Mouse (Mus musculus): ENCODE data around the gene Dtd1. TPM values are rescaled to one million over a fixed set of nuclear protein-coding genes. Genes with fewer than 3 reads are reported as not detected.
A peak's percentile ranks its signal among the peaks of the same experiment; 100 is the strongest.

Gene Dtd1
- total RNA-seq, 2 experiments from 2014 or later: 11.7 TPM

DNA sequence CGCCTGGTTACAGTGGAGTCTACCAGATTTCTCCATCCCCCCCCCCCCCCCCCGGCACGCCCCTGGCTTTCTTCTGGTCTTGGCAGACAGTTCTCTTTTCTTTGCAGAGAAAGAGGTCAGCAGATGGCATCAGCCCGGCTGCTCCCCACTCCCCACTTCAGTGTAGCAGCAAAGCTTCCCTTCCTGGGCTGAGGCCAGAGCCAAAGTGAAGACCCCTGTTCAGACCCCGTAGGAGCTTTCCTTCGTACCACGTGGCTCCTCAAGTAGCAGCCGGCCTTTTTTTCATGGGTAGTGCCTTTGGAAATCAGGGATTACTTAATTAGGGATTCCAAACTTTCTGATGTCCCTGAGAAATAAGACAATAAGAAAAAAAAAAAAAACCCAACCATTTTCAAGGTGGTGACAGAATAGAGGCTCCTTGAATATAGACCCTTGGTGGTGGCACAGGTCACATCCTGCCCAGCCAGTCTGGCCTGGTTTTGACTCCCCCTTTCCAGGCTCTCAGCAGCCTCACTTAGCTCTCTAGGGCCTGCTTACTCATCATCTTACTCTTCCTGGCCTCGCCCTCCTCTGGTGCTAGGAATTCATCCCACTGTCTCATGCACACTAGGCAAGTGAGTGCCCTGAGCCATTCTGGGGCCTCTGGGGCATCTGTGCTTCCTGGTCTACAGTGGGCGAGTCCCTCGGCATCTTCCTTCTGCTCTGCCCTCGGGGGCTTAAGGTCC lies 38.1 kb downstream of the Dtd1 start:
- intact Hi-C loops (cut with DNase I): loop anchor here (2.0 to 10.0 kb wide), 4 partner anchors 231 to 949 kb away; partner anchors contain the start of gene Slc24a3
- DNase-seq: no peak

DNA sequence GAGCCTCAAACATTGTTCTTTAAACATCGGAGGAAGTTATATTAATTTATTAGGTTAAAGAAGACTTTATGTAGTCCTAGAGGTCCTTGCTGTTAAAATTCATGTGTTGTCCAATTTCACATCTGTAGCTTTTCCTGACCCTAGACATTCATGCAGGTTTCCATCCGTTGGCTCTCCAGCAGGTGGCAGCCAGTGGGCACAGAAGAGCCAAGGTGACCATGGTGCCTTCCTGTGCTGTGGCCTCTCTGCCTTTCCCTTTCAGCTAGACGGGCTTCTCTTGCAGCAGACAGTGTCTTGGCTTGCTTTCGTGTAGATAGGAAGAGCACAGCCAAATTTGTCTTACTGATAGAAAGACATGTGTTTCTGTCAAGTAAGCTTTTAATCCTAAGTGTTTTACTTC lies 39.0 kb downstream of the Dtd1 start:
- peak; percentile 31 to 49 for DNase-seq
- intact Hi-C loops (cut with DNase I): loop anchor here (2.0 to 10.0 kb wide), 4 partner anchors 230 to 949 kb away; partner anchors contain the start of gene Slc24a3

DNA sequence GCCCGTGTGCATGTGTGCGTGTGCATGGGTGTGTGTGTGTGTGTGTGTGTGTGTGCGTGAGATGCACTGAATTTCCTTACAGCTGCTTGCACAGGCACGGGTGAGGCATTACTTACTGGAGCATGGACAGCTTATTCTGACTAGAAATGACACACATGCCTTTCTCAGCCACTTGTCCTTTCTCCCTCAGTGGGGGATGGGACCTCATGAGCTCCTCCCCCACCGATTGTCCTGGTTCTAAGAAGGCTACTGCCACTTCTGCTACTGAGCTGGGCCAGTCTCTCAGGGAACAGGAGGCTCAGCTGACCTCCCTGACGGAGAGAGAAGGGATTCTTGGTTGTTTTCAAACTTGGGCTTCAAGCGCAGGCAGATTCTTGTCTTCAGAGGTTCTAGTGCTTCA lies 40.4 kb downstream of the Dtd1 start:
- no peak for DNase-seq
- intact Hi-C loops (cut with DNase I): no loop called here

DNA sequence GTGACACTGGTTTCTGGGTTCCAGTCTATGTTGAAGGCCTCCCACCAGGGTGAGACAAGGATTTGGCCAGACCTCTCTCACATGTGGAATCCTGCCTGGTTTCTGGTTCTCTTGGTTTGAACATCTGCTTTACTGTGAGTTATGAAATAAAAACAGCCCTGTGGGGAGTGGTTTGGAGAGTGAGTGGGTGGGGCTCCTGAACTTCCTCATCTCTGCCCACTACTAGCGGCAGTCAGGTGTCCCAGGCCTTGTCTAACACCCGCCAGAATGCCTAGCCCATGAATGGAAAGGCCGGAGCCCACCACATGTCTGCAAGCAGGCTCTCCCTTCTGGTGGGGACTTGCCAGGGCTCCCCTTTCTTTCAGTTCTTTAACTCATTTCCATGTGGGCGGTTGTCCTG lies 42.3 kb downstream of the Dtd1 start:
- peak in 1 of 2 experiments; percentile 33 for DNase-seq

DNA sequence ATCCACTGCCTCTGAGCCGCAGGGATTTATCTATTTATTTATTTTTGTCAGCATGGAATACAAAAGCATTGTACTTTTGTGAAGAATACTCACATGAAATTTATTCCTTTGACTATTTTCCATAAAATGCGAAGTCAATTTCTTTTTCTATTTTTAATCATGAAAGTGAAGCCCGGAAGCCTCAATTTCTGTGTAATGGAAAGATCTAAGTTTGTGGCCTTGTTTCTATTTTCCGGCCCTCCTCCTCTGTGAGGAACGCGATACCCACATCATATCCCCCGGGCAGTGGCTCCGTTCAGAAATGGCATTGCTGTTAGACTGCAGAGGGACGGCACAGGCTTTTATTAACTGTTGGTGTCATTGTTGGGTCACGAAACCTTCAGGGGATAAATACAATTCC lies 46.7 kb downstream of the Dtd1 start:
- intact Hi-C loops (cut with DNase I): no loop called here
- no peak for DNase-seq

More for the DNA sequence above, 42.3 kb downstream of the Dtd1 start:
- intact Hi-C loops (cut with DNase I): no loop called here

DNA sequence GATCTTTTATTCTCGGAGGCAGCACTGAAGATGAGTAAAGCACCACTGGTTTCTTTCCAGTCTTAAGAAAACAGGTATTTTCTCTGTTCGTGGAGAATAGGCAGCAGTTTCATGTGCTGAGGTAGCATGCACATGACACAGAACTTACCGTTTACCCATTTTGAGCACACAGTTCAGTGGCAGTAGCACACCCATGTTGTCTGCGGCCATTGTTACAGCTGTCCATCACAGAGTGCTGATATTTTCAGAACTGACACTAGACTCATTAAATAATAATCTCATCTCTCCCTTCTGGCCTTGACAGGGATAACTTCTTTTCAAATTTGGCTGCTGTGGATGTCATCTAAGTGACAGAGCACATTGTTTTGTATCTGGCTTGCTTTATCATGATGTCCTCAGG lies 47.5 kb downstream of the Dtd1 start:
- intact Hi-C loops (cut with DNase I): no loop called here
- DNase-seq: no peak

DNA sequence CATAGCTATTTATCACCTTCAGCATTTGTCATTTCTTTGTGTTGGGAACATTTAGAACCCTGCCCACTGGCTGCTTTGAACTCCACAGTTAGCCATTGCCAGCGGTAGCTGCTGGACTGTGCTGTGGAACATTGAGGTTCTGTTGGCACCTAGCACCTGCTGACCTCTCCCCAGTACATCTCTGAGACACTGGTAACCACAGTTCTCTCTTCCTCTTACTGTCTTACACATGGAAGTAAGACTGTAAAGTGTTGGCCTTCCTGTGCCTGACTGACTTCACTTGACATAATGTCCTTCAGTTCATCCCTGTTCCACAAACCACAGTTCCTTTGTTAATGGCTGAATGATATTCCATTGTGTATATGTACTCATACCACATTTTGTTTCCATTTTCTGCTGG lies 50.3 kb downstream of the Dtd1 start:
- DNase-seq: no peak
- intact Hi-C loops (cut with DNase I): no loop called here

DNA sequence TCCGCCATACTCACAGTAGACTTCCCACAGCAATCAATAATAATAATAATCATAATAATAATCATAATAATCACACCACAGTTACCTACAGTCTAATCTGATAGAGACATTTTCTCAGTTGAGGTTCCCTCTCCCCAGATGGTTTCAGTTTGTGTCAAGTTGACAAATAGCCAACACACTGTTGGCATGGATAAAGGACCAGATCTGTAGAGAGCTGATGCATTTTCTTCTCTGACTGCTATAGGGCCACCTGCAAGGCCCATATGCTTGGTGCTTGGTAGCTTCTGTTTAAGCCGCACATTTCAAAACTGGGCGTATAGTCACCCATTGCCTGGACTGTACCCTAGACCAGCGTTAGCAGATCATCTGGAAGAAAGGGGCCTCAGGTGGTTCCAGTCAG lies 53.1 kb downstream of the Dtd1 start:
- DNase-seq: no peak
- intact Hi-C loops (cut with DNase I): no loop called here

DNA sequence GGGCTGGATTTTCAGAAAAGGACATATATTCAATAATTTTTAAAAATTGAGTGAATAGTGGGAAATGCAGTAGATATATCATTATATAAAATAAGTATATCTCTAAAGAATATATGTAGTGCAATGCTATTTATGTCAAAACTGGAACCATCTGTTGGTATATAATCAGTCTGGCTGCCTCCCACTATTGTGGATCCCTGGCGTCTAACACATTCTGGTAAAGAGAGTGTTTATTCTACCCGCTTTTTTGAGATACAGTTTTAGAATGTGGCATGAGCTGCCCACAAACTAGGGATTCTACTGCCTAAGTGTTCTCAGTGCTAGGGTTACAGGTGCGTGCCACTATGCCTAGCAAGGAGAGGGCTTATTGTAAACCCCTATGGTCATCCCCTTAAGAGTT lies 55.6 kb downstream of the Dtd1 start:
- no peak for DNase-seq
- intact Hi-C loops (cut with DNase I): no loop called here

DNA sequence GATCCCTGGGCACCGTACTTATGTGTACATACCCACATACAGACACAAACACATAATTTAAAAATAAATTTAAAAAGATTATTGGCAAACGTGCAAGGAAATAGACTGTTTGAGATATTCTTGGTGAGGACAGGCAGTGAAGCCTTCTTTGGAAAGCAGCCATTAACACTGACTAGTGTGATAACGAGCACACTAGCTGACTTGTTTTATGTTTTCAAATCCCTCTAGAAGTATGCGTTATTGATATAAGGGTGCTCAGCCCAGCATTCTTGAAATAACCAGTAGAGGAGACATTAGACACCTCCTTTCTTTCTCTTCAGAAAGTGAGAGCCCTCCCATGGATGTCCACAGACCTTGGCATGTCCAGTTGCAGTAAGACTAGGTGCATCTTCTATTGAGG lies 68.8 kb downstream of the Dtd1 start:
- intact Hi-C loops (cut with DNase I): no loop called here
- no peak for DNase-seq

DNA sequence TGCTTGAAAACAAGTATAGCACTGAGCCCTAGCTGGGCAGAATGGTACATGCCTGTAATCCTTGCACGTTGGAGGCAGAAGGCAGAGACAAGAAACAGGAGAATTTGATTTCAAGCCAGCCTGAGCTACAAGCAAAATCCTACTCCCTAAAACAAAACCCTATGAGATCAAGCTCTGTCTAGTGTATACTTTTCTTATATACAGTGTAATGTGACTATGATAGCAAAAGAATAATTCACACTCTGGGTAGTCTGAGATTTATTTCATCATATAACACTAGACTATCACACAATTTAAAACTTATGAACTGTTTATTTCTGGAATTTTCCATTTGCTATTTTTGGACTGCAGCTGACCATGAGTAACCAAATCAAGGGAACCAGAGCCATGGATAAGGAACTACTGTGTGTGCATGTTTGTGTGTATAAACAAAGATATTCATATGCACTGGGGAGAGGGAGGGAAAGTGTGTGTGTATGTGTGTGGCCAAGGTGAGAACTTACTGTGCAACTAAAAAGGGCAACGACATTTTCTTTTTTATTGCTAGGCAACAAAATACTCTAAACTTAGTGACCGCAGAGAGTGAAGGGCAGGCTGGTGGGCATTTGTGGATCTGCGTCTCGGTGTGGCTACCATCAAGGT lies 70.7 kb downstream of the Dtd1 start:
- no peak for DNase-seq
- intact Hi-C loops (cut with DNase I): no loop called here

DNA sequence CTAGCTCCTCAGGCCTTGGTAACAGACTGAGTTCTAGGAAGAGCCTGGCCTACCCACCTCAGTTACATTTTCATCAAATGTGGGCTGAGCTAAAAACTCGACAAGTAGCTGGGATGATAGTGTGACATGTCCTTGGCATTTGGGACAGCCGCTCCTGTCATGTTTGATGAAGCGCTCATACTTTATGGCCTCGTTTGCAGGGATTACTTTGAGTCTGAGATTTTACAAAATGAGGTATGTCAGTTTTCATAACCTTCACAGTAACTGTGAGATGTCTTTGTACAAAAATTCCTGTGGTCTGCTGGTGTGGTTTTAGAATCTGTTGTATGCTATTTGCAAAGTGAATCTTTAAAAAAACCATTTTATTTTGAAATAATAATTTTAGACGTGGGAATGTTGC lies 72.7 kb downstream of the Dtd1 start:
- intact Hi-C loops (cut with DNase I): no loop called here

DNA sequence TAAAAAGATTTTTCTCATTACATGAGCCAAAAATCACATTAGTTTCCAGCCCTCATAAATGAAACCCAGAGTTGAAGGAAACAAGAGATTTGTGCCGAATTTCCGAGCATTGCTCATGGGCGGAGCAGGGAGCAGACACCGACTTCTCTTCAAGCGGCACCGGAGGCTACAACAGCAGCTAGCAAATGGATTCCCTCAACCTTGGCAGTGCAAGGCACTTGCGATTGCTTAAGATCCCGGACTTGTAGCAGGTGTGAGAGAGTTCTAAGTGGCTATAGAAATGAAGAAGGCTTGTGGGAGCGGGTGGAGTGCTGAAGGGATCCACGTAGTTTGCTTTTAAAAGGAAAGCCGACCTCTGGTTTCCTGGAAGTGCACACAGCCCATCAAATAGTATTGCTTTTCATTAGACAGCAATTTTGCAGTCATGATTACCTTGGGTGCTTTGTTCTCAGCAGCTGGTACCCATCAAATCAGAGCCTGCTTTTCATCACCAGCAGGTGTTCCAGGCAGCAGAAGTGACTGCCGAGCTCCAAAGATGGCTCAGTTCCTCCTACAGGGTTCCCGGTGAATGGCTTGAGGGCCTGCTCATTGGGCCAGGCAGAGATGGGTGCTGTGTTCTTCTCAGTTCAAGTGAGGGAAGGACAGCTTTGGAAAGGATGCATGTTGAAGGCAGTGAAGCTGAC lies 77.0 kb downstream of the Dtd1 start:
- peak; percentile 16 to 18 for DNase-seq
- intact Hi-C loops (cut with DNase I): no loop called here

More for the DNA sequence above, 72.7 kb downstream of the Dtd1 start:
- DNase-seq: no peak

DNA sequence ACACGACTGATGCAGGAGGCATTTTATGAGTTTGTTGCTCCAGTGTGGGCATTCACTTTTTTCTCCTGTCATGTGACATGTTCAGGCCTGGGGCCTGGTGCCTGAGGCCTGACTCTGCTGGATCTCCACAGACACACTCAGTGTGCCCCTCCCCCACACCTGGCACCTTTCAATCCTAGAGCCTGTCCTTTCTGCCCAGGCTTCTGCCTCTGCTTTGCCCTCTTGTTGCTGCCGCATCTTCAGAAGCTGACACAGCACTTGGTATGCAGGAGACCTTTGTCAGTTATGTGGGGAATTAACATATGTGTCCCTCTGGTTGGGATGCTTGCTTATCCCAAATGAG lies 77.5 kb downstream of the Dtd1 start:
- intact Hi-C loops (cut with DNase I): no loop called here
- no peak for DNase-seq

DNA sequence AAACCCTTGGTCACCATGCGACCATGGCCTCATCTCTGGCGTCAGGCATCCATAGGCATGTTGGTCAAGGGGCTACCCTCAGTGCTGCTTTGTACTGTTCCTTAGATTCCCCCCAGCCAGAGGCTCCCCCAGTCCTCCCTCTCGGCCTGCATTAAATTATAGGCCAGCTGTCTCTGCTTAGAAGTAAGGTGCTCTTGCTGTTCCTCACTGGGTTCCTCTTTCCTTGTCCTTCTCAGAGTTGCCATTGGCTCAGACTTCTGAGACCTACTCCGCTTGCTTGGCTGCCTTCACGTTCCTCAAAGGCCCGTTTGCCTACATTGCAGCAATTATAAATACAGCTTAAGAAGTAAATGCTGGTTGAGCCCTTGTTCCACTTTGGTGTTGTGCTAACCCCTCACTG lies 79.1 kb downstream of the Dtd1 start:
- intact Hi-C loops (cut with DNase I): no loop called here
- no peak for DNase-seq

DNA sequence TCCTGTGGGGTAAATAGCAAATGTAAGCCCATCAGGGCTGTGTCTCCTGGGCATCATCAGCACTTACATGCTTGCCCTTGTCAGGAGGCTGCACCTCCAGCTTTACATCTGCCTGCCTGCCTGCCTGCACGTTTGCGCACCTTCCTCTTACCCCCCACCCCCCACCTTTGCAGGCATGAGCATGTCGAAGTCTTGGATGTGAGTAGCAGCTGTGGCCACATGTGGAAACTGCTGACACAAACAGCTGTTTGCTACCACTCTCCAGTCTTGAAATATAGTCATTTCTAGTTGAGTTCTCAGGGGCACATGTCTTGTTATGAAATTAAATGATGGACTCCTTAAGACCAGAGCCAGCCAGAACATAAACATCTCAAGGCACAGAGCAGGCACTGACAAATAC lies 79.7 kb downstream of the Dtd1 start:
- intact Hi-C loops (cut with DNase I): no loop called here
- DNase-seq: peak in 1 of 2 experiments; percentile 17

DNA sequence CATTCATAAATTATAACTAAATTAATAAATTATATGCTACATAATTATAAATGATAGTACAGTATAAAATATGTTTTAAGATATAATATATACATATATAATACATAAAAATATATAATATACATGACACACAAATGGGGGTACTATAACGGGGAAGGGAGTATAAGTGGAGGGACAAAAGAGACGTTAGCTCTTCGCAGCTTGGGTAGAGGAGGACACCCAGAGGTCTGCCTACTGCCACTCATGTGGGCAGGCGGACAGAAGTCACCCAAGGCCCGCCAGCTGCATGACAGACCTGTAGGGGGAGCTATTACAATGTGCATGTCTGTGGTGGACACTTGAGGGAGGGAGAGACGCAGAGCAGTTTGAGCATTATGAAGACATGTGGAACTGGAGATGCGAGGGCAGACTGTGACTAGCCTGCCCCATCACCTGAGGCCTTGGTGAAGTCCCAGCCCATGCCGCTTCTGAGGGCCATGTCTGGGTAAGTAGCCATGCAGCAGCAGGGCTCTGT lies 92.6 kb downstream of the Dtd1 start:
- no peak for DNase-seq
- intact Hi-C loops (cut with DNase I): no loop called here

DNA sequence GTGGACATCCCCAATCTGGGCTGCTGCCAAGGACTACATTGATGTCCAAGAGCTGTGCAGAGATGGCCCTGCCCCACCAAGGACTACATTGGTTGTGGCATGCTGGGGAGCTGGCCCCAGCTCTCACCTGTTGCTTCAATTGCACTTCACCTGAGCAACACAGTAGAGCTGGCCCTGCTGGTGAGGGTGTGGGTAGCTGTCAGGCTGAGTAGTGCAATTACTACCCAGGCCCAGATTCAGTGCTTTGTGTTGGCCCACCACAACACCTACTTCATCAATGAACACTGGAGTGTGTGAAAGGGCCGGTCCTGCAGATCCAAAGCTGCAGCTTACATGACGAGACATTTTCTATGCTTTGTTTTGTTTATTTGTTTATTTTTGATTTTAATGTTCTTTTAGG lies 93.1 kb downstream of the Dtd1 start:
- intact Hi-C loops (cut with DNase I): no loop called here

DNA sequence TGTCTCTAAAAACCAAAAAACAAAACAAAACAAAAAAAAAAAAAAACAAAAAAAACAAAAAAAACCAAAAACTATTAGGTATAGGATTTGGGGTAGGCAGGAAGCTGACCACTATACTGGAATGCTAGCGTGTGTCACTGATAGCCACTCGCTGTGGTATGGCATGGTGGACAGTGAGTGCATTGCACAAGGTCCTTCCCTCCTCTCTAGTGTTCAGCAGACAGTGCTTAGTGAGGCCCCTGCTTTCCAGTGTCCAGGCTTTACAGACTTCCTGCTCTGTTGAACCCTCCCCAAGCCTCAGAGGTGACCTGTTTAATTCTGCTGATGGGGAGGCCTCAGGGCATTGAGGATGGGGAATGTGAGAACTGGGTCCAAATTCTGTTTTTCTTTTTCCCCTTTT lies 95.2 kb downstream of the Dtd1 start:
- intact Hi-C loops (cut with DNase I): no loop called here

More for the DNA sequence above, 93.1 kb downstream of the Dtd1 start:
- DNase-seq: no peak

DNA sequence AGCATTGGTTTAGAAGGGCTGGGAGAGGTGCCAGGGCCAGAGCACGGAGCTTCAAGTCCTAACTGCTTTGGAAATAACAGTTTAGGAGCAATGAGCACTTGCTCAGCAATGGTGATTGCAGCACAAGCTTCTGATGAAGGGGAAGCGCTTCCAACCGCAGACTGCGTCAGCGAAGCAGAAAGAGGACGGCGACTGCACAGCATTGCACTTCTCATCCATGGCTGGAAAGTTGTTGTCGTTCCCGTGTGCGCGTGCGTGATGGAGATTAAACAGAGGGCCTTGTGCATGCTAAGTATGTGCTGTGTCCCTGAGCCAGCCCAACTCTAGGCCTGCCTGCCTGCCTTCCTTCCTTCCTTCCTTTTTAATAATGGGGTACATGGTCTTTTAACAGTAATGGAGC lies 98.3 kb downstream of the Dtd1 start:
- intact Hi-C loops (cut with DNase I): no loop called here
- DNase-seq: no peak

More for the DNA sequence above, 95.2 kb downstream of the Dtd1 start:
- no peak for DNase-seq

DNA sequence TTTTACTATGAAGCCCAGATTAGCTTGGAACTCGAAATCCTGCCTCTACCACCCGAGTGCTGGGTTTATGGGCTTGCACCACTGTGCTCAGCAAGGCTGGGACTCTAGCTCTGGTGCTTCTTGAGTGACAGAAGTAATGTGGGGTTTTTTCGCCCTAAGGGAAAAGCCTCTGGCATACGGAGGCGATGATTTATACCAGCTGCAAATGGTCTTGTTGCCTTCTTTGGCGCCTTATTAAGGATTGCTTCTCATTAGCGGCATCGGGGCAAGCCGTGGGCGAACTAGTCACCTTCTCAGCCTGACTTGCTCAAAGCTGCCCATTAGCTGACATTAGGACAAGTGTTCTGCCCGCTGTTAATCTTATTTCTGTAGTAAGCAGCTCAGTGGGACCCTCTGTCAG lies 100.9 kb downstream of the Dtd1 start:
- intact Hi-C loops (cut with DNase I): no loop called here
- no peak for DNase-seq
